Mouse (Mus musculus) MEL (cell line): ENCODE data around the gene Adprh.

Experiments
- CTCF ChIP-seq, 3 experiments: IDR thresholded peaks in 2 of 3; conservative IDR thresholded peaks in 1 of 3; 2 replicates each; pipeline ENCODE4 v1.5.1; 2011 to 2012; ENCODE audit warnings: low read length in 3 of 3, low read depth in 2 of 3, mild to moderate bottlenecking in 2 of 3, improper control_type of control experiment in 1 of 3, inconsistent platforms in 1 of 3, mixed read lengths in 1 of 3, moderate library complexity in 1 of 3; ENCODE audit not compliant: control insufficient read depth in 1 of 3, insufficient read depth in 1 of 3, poor library complexity in 1 of 3, severe bottlenecking in 1 of 3
- POLR2A ChIP-seq, 2 experiments: IDR thresholded peaks; 2 replicates each; pipeline ENCODE4 v1.6.1; 2011 to 2012; ENCODE audit warnings: low read length in 2 of 2, mild to moderate bottlenecking in 2 of 2, control low read depth in 1 of 2, improper control_type of control experiment in 1 of 2, low read depth in 1 of 2, moderate library complexity in 1 of 2; ENCODE audit not compliant: control insufficient read depth in 1 of 2, insufficient read depth in 1 of 2, poor library complexity in 1 of 2

DNA sequence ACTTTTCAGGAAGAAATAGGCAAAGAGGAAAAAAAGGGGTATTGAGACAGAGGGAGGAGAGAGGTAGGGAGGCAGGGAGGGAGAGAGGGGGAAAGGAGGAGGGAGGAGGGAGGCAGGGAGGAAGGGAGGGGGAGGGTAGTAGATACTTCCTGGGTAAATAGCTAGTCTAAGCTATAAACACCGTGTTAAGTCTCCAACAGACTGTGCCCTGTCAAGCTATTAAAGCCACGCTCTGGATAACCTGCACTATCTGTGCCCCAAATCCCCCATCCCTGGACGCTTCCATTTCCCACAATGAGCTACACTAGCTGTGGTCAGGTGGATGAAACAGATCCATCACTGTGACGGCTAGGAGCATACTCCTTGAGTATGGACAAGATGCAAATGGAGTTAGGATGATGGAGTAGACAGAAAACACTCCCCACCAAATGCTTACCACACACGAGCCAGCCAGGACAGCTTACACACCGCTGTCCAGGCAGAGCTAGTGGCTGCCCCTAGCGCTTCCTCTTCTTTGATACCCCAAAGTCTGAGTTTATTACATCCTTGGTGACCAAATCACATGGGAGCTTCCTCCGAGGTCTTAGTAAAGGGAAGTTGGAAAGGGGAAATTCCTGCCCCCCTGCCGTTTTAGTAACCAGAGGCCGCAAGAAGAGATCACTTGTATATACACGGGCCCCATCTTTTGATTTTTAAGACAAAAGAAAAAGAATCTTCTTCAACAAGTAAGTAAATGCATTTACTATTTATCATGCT, 4.5 kb upstream of the Adprh start:
- TF ChIP-seq POLR2A (IDR thresholded peaks at IDR 0.05; ENCODE audit: control insufficient read depth in 1 of 2, insufficient read depth in 1 of 2, low read depth in 1 of 2, low read length in 2 of 2, poor library complexity in 1 of 2) = no peak
- no peak for TF ChIP-seq CTCF (IDR thresholded peaks at IDR 0.05 in 2 of 3, conservative IDR thresholded peaks at IDR 0.05 in 1 of 3; ENCODE audit: control insufficient read depth in 1 of 3, insufficient read depth in 1 of 3, low read depth in 2 of 3, low read length in 3 of 3, poor library complexity in 1 of 3, severe bottlenecking in 1 of 3)
